Mouse (Mus musculus) heart, adult 8-10 months (tissue): ENCODE data around the gene Sema4d. TPM values are rescaled to one million over a fixed set of nuclear protein-coding genes. Genes with fewer than 3 reads are reported as not detected.

ENCODE experiments used
- DNase-seq: peaks from one replicate; pipeline ENCODE4 v3.0.0; 2022; ENCODE audit warnings: low spot score
- total RNA-seq, 4 experiments: library from RNA; stranded (reverse); gene quantifications; 2 replicates each; pipeline ENCODE4 v1.2.4; 2022

The Sema4d gene
- total RNA-seq, 4 experiments from 2014 or later: 56.5 to 72.3 (median 68.6) TPM

DNA sequence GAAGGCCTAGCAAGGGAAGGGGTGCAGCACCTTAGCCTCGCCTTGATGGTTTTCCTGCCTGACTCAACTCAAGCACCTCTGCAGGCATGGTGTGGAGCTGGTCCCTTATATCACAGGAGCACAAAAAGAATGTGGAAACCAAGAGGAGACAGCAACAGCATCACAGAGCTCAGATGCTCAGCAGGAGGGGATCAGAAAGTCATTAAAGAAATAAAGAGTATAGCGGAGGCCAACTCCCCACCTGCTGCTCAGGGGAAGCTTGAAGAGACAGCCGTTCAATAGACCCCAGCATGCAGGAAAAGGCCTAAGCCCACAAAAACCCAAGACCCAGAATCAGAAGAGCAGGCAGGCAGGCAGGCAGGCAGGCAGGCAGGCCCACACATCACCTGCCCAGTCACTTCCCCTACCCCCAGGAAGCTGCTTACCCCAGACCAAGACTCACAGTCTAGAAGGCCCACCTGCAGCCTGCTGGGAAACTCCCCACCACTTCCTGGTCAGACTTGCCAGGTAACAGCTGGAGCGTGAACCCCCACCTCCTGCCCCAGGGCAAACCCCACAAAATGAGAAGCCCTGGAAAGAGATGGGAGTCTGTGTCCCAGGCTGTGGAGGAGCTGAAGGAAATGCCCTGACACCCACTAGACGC lies 39.6 kb downstream of the Sema4d start:
- no peak for DNase-seq

DNA sequence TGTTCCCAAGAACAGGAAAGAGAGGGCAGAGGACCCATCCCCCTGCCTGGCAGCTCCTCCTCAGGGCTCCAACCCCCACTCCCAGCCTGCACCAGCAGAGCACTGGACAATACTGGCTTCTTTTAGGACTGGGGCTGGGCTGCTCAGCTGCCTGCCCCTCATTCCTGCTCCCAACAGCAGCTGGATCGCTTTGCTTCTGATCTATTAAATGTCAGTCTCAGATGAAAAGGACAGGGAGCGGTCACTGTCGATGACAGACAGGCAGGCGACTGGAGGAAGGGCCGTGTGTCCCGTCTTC lies 40.4 kb downstream of the Sema4d start:
- no peak for DNase-seq

DNA sequence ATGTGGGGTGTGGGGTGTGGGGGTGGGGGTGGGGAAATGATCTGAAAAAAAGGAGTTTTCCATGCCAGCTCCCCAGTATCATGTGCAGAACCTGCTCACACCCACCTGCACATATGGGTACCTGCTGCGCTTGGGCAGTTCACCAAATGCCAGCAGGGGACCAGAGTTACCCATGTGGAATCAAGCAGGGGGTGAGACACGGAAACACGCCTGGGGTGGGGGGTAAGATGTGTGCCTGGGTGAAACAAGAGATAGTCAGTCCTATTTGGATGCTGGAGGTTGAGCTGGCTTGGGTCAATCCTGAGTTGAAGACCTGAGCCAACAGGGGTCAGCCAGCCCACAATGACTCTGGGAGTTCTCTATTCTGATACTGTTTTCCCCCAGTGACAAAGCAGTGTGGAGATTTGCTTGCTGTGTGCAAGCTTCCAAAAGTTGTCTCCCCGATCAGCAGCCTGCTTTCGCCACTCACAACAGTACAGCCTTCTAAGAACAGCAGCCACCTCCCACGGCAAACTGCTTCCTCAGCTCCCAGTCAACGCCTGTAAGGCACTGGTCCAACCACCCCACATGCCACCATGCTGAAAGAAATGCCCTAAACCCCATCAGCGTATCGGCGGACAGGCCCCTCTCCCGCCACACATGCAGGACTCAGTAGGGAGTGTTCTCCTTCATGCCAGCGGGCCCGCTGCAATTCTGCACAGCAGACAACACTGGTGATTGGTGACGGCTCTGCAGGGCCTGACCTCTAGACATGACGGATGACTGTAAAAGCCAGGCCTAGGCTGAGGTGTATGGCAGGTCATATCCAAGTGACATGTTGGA lies 41.0 kb downstream of the Sema4d start:
- no peak for DNase-seq

- no peak for DNase-seq
Observed at GRCm38 (mm10) chr13:51749578-51750345, 43.8 kb downstream of the Sema4d start.

DNA sequence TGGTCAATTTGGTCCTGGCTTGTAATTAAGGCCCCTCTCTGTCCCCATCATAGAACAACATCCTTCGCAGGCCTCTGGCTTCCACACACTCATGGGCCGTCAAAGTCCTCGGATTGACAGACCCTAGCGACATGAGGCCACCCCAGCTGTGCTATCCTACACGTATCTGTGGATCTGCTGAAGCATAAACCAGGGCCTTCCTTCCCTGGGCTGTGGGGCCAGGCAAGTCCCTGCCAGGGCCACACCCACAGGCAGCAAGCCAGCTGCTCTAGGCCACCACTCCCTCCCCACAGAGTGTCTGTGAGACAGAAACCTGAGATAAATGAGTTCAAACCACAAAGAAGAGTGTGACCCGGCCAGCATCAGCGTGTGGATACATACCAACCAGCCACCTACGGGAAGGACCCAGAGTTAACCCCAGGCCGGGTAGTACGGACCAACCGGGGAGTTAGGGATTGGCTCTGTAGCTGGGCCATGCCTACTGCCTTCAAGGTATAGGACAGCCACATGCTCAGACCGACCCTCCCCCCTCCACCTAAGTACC lies 45.5 kb downstream of the Sema4d start:
- no peak for DNase-seq

DNA sequence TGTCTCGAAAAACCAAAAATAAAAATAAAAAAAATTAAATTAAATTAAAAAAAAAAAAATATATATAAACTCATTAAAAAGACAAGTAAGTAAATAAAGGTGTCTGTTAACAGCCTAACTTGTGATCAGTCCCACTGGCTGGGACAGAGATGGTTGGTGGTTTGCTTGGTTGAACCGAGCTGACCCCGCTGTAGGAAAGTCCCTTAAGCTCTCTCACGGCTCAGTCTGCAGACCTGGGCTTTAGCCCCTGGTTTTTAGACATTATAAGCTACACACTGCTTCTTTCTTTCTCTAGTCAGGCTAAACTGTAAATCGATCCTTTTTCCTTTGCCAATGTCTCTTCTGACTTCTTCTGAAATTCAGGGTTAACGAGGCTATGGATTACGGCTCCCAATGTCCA lies 46.5 kb downstream of the Sema4d start:
- no peak for DNase-seq

DNA sequence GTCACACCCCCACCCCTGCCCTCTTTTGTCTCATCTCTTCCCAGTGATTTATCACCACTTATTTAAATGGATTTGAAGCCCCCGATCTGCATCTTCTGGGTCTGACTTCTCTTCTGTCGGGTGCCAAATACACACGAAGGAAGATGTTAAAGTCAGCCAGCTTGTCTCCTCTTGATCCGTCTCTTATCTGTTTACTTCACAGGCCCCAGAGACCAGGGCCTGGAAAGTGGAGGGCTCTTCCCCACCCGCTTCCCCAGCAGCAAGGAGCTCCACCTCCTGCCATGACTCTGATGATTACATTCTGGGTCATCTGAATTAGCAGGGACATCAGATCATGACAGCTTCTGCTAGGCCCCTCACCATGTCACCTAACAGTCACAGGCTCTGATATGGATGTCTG lies 47.7 kb downstream of the Sema4d start:
- DNase-seq: no peak

- DNase-seq: no peak
Observed at GRCm38 (mm10) chr13:51743855-51744254, 49.7 kb downstream of the Sema4d start.

DNA sequence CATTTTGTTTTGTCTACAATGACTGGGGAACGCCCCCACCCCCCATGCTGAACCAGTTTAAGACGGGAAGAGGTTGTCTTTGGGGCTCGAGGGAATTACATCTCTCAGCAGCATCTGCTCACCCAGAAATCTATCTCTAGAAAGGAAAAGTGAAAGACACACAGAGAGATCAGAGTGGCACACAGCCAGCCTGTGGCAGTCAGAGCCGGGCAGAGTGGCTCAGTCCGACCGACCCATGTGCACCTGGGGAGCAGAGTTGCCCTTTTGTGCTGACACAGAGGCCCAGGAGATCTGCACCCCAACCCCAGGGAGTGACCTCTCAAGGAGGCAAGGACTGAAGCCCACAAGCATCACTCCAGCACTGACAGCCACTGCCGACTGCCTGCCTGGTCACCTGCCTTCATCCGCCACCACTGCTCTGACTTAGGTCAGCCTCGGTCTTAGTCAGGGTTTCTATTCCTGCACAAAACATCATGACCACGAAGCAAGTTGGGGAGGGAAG lies 50.9 kb downstream of the Sema4d start:
- no peak for DNase-seq

GRCm38 (mm10) chr13:51740776-51741175 lies 52.8 kb downstream of the Sema4d start:
- no peak for DNase-seq

DNA sequence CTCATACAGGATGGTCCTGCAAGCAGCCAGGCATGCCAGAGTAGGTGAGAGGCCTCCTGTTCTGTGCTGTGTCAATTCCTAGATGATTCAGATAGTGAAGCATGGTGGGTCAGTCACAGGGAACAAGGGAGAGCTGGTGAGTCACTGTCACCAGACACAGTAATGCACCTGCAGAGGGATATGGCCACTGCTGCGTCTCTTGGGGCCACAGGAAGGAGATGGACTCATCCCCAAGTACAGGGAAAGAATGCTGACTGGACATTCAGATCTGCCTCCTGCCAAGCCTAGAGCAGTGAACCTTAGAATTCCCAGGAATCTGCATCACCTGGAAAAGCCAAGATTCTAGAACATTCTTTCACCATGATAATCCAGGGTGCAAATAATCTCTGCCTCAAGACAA lies 53.8 kb downstream of the Sema4d start:
- no peak for DNase-seq

DNA sequence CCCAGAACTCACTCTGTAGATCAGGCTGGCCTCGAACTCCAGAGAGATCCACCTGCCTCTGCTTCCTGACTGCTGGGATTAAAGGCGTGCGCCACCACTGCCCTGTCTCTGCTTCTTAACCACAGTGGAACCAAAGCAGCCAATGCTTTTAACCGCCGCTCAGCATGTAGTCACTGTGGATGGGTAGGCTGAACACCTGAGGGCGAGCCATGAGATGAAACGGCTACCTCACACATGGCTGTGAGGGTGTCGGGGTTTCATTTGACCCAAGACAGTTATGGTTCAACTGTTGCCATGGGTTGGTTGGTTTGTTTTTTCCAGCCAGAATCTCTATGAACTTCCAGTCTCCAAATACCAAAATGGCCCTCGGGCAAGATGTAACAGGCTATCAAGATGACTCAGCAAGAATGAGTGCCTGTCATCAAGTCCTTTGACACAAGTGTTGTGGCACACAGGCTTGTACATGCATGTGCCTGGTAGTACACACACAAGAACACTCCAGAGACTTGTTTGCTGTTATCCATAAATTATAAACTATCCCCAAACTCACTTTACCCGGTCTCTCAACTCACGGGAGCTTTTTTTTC lies 54.9 kb downstream of the Sema4d start:
- no peak for DNase-seq

DNA sequence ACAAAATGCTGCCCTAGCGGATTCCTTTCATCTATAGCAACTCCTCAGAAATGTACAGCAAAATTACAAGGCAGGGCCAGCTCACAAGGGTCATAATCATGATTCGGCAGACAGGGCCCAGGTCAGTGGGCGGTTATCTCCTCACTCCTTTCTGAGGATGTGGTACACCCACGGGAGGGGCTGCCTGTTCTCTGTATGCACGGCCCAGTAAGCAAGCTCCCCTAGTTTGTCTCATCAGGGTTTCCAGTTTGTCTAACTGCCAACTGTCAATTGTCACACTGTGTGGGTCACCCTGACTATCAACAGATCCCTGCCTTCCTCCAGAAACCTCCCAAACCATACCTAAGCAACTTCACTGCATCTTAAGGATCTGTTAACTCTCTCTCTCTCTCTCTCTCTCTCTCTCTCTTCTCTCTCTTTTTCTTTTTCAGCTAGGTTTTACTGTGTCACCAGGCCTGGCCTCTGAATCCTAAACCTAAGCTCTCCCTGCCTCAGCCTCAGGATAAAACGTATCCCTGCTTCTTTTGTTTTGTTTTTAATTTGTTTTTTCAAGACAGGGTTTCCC lies 55.5 kb downstream of the Sema4d start:
- no peak for DNase-seq

- DNase-seq: no peak
Observed at GRCm38 (mm10) chr13:51737033-51737948, 56.3 kb downstream of the Sema4d start.

DNA sequence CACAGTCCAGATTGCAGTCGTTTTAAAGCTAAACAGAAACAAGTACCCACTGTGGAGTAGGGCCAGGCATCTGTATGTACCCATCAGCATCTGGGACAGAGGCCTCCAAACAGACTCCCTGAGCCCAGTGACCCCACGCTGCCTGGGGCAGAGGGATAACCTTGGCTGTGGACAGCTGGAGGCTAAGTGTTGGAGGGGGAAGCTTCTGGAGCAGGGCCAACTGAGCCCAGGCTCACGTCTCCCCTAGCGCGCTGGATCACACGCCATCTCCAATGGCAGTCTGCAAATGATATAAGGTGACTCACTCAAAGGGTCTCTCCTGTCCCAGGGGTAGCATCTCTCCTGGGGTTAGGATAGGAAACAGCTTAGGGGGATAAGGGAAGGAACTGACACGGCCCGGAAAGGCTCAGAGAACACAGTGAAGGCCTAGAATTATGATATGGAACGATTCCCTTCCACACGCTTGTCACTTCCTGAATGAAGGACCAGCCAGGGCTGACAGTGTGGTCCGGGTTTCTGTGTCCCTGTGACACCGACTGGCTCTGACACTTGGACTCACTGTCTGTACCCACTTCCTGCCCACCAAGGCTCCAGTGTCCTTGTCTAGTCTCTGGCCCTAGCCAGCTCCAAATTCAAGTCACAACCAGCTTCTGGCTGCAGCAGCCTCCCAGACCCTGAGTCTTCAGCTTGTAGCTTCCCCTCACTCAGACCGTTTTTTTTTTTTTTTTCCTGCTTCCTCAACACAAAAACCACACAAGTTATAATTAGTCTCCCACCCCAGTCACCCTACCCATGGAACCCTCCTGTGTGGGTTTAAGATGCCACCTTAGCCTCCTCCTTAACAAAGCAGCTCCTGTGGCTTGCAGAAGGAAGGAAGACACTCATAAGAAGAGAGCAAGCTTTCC lies 57.3 kb downstream of the Sema4d start:
- DNase-seq: no peak

DNA sequence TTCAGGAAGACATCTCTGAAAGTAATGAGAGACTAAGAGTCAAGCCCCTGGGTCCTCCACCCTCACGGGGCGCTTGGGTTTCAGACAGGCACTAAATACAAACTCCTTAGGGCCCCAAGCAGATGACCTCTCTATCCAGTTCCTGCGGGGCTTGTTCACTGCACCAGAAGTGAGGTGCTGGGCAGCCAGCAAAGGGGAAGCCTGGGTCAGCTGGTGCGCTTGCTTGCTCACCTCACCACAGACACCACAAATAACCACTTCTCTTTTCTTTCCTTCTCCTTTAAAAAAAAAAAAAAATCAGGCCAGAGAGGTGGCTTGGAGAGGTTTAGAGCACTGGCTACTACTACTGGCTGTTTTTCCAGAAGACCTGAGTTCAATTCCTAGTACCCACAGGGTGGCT lies 59.0 kb downstream of the Sema4d start:
- no peak for DNase-seq

DNA sequence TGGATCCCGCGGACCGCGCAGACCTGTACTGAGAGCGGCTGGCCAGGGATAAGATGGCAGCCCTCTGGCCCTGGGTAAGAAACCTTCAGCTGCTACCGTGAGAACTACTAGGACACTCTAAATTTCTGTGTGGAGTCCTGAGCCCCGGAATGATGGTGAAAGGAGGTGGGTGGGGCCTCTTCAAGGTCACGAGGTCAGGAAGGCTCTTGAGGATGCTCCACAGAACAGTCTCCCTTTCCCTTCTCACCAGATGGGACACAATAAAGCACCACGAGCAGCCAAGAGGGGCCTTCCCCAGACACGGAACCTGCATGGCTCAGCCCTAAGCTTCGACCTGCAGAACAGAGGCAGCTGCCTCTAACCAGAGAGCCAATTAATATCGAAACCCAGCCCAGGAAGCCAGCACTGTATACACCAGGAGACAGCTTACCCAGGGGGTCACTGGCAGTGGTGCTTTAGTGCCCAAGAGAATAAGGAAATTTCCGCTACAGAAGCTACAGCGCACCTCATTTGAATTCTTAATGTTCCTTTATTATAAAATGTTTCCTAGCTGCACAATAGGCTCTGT lies 61.4 kb downstream of the Sema4d start:
- DNase-seq: no peak

DNA sequence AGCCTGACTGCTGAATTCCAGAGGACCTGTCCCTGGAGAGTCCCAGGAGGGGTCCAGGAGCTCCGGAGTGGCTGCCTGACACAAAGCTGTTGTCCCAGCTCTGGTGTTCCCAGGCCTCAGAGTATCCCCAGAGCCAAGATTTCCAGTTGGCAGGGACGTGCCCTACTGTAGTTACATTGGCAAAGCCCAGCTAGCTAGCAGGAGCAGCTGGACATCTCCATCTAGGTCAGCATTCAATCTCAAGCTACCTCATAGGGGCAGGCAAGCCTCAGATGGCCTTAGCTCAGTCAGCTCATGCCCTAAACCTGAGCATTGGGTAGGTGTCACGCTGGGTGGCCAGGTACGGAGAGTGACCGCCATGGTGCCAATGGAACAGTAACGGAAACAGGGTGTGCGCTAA lies 62.1 kb downstream of the Sema4d start:
- no peak for DNase-seq

DNA sequence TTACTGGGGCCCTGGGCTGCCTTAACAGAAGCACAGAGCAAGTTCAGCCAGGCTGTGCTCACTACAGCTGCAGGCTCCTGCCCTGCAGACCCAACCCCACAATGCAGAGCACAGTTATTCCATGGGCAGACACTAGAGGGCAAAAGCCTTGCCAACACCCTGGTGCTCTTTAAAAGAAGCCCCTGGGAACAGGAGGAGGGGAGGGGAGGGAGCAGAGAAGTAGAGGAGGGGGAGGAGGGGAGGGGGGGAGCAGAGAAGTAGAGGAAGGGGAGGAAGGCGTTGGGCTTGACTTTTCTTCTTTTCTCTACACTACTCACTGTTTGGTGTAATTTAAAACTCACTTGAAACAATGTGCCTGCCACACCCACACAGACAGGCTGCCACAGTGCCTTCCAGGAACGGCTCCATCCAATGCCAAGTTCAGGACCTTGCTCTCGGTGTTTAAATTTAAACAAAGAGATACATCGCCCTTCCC lies 63.6 kb downstream of the Sema4d start:
- no peak for DNase-seq
